Mouse (Mus musculus) kidney, adult 8-10 months (tissue): ENCODE data around the gene Eya2.

Experiments
- DNase-seq, 2 experiments: peaks; one replicate each; pipeline ENCODE4 v3.0.0; 2022

The Eya2 gene

DNA sequence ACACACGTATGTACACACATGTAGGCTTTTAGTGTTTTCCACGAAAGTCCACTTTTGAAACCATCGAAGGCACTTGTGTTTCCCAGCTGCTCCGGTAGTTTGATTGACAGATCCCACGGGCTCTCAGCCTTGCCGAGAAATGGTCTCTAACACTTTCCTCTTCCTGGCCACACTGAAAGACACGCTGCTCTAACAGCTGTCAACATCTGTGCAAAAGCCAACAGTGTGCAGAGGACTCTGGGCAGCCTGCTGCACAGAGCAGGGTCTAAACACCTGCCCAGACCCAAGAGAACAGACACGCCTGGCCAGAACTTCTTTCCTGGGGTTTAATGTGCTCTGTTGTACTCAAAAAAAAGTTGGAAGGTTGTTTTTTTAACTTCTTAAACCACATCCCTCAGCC lies 124.5 kb downstream of the Eya2 start:
- DNase-seq: no peak

DNA sequence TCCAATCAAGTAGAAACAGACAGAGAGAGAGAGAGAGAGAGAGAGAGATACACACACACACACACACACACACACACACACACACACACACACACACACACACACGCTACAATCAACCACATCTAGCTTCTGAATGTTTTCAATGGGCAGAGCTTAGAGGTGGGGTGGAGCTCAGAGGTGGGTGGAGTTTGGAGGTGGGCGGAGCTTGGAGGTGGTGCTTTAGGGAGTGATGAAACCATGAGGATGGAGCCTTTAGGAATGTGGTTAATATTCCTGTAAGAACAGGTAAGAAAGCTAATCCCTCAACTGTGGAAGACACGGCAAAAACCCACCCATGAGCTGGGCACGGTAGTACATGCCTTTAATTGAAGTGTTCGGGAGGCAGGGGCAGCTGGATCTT lies 127.1 kb downstream of the Eya2 start:
- no peak for DNase-seq

DNA sequence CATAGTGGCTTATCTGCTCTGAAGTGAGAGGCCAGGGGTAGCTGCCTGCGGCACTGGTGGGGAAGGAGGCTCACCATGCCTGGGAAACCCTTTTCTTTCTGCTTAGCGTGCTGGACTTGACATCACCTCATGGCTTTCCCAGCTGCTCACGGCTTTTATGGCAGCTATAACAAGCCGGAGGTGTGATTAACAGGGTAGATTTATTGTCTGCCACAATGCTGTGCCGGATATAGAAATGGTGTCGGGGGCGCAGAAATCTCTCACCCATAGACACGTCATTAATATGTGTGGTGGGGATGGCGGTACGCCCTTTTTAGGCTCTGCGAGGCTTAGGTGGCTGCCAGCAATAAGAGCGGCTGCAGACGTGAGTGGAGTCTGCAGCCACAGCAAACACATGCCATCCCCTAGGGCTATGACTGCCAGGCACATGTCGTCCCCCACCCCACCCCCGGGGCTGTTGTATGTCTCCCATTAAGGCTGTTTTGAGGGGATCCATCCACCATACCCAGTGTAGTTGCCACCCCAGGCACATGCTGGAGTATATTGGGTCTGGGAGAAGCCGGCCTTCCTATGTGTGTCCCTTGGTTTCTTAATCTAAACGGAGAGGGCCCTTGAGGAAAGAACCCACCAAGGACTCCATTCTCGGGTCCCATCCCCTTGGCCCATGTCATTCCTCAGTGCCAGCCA lies 137.9 kb downstream of the Eya2 start:
- DNase-seq: no peak

DNA sequence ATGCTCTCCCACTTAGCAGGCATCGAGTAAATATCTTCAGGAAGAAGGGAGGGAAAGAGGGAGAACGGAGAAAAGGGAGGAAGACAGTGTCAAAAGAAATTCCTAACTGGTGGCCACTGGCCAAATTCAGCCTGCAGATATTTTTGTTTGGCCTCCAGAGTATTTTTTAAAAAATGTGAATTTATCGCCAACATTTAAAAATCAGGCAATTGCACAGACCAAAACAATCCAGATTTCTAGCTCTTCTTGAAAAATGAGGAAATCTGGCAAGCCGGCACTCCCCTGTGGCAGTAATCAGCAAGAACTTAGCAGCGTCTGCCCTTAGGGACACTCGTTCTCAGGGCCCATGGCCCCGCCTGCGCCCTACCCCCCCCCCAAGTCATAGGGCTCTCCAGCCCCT lies 138.9 kb downstream of the Eya2 start:
- peak in 1 of 2 experiments; percentile 6 for DNase-seq

DNA sequence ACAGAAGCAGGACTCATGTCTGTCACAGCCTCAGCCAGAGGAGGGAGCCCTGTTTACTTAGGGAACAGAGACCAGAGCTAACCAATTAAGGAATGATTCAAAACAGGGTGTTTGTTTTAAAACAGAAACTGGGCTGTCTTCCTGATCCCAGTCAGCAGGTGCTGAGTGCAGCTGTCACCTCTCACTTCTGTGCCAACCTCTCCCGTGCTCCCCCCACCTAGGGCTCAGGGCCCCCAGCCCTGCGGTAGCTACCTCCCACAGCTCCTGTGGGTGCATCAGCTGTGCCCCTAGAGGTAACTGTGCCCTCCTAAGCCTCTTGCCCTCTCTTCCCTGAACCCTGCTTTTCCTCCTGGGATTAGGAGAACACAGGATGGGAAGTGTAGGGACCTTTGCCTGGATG lies 141.5 kb downstream of the Eya2 start:
- no peak for DNase-seq

DNA sequence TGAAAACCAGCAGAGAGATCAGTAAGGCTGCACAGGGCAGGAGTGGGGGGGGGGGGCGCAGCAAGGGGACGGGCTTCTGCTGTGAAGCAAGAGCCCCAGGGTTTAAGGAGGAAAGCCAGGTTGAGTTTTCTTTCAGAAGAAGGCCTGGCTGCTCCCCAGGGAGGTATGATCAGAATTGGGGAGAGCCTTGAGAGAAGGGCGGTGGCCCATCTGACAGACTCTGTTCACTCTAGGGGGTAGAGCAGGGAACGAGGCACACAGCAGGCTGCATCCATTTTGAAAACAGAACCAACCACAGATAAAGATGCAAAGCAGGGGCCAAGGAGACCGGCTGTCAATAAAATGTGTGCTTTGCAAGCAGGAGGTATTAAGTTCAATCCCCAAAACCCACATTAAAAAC lies 145.5 kb downstream of the Eya2 start:
- DNase-seq: no peak

DNA sequence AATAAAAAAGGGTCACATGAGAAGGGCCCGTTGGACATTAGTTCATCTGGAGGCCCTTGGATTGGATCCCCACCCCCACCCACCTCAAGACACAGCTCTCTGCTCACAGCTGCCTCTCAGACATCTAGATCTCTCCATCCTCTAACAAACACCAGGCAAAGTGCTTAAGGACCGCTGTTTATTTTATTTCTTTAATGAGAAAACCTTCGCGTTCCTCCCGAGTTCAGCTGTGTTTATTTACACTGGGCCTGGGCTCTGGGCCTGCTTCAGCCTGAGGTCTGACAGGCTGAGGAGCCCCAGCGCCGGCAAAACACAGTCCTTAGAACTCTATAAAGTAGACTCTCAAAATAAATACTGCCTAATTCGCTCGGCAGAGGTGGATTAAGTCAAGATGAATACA lies 146.2 kb downstream of the Eya2 start:
- DNase-seq: no peak

DNA sequence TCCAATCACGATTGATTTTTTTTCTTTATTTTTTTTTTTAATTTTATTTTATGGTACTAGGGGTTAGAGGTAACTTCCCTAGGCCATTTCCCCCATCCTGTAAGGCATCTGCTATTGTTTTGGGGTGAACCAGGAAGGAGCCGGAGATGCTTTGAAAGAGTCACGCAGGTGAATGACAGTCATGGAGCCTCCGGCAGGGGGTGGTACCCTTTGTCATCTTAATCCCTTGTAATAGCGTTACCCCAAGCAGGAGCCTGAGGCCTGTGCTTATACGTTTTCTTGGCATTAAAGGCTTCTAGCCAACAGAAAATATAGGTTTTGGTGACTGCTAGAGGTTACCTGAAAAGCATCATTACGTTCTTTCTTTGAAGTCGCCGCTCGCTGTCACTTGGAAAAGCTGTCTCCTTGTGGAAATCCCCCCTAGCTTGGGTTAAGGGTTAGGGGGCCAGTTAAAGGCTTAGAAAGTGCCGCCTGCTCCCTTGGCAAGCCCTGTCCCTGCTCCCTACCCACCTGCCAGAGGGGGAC lies 146.8 kb downstream of the Eya2 start:
- DNase-seq: no peak

DNA sequence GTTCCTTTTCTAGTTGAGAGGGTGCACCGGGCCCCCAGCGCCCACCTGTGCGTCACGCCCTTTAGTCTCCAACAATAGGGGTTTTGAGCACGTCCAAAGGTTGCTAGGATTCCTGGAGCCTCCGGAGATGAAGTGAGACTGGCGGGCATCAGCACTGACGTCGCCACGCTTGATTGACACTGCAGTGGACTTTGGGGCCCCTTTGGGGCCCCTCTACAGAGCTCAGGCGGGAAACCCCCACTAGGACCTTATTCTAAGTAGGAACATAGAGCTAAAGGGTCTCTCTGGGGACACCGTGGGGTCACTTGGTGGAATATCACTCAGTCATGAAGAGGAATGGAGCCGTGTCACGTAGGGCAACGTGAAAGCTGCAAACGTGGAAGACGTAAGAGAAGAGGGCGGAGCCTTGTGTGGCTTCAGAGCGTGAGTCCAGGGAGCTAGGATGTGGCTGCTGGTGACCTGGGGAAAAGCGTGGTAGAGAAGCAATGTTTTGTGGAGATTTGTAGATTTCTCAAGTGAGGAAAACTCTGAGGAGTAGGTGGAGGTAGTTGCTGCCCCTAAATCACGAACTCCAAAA lies 147.5 kb downstream of the Eya2 start:
- DNase-seq: no peak

DNA sequence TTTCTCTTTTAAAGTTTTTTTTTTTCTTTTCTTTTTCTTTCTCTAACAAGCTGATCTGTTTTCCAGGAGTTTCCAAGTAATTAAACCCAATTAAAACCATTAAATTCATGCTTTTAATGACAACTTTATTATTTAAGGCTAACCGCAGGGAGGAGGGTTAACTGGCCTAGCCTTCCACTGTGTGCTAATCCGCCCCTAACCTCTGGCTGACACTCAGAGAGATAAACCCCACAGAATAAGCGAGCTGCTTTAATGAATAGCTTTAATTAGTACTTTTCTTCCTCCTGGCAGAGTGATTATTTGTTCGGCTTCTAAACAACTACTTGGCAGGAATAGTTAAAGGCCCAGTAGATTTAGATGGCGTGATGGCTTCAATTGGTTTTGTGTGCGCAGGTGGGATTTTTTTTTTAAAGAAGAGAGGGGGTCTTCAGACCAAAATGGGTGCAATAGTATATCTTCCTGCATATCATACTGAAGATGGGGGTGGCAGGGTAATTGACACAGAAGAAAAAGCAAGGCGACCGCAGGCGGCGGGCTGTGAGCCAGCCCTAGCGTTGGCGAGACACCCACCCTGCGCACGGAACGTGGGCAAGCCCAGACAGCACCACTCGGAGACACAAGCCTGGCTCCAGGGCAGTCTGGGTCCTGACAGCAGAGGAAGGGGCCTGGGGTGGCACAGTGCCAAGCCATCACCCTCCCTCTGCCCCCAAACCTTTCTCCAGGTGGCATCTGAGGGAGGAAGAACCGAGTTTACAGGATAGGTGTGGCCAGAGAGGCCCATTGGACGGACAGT lies 150.7 kb downstream of the Eya2 start:
- DNase-seq: no peak

DNA sequence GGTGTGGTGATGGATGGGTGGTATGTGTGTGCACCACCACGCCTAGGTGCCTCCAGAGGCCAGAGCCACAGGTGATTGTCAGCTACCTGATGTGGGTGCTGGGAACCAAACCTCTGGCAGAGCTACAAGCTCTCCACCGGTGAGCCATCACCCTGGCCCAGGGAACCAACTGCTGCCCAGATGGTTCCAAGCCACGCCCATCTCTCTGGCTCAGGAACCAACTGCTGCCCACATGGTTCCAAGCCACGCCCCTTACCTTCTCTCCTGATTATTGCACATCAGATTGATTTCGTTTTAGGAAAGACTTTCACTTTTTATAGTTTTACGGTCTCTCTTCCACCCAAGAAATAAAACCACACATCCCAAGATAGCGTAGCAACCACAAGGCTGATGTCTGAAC lies 153.1 kb downstream of the Eya2 start:
- DNase-seq: no peak

DNA sequence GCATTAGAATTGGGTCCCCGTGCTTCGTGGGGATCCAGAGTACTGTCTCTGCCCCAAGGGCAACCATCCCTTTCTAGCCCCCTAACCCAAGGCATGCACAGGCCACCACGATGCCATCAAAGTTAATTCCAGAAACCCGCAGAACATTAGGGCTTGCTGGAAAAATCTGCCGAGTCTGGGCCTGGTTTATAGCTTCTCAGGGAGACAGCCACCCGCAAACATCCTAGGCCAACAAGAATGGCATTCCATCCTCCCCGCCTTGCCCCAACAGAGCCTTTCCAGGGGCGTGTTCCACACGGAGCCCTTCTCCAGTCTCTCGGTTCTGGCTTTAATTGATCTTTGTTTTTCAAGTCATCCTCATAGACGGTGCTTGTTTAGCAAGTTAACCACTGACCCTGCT lies 153.6 kb downstream of the Eya2 start:
- DNase-seq: no peak

DNA sequence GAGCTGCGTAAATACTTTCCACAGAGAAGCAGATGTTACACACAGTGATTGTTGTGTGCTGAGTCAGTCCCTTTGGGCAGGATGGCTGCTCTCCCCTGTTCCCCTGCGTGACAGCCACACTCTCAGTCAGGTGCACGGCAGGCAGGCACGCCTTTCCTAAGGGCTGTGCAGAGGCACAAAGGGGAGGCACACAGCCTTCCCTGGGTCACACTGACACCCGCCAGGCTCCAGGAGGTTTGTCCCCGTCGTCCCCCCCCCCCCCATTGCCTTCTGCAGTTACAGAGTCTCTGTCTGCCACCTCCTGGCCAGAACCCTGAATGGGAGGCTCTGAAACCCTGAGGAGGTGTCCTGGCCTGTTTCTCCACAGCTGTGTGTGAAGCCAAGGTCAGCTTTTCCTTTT lies 156.2 kb downstream of the Eya2 start:
- DNase-seq: no peak

DNA sequence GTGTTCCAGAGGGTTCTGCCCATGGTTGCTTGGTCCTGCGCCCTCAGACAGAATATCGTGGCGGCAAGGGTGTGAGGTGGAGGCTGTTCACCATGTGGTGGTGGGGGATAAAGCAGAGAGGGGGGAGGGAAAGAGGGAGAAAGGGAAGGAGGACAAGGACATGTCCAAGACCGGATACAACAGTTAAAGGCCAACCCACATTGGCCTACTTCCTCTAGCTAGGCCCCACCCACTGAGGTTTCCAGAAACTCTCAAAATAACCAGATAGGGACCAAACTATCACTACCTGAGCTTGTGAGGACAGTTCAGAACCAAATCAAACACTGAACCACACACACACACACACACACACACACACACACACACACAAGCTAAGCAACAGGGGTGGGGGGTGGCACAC lies 157.9 kb downstream of the Eya2 start:
- DNase-seq: no peak

DNA sequence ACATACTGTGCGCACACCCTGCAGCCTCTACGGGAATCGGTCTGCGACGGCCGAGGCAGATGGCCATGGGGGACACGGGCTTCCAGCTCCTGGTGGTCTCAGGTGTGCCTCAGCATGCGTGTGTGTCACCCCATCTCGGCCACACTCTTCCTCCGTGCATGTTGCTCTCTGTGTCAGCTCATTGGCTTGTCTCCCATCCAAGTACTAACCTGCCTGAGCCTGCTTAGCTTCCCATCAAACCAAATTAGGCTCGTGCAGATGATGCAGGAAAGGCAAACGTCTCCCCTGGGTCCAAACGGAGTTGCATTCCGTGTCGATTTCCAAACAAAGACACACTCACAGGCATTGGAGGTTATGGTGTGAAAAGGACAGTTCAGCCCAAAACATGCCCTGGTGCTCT lies 163.0 kb downstream of the Eya2 start:
- no peak for DNase-seq

DNA sequence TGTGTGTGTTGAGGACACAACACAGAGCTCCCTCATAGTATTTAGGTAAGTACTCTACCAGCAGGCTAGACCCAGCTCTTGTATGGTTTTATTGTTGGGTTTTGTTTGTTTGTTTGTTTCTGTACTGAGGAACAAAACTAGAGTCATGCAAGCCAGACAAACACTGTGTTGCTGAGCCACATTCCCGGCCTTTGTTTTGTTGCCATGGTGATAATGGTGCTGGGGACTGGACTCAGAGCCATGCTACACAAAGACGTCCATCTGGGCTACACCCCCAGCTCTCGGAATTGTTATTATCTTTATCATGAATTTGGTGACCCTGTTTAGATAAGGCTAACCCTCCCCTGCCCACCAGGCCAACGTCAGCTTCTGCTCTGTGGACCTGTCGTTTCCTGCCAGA lies 163.7 kb downstream of the Eya2 start:
- DNase-seq: no peak

DNA sequence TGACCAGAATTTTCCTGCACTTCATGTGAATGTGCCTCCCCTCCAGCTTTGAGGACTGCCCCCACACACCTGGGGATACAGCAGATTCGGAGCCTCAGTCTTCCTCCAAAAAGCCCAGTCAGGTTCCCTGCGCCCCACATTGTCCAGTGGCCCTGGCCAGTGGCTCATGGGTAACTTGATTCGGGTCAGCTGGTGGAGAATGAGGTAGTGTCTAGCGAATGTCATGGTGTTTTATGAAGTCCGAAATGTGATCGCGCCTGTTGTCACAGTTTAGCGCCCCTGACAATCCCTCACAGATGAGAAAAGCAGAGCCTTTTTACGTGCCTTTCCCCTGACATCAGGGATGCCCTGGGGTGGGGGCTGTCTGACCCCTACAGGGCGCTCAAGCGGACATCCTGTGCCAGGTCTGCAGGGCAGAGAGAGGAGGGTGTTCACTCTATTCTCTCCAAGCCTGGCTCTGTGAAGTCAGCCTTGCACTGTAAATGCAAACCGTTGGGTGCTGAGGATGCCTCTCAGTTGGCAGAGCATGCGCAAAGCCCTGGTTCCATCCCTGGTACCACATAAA lies 164.7 kb downstream of the Eya2 start:
- no peak for DNase-seq

DNA sequence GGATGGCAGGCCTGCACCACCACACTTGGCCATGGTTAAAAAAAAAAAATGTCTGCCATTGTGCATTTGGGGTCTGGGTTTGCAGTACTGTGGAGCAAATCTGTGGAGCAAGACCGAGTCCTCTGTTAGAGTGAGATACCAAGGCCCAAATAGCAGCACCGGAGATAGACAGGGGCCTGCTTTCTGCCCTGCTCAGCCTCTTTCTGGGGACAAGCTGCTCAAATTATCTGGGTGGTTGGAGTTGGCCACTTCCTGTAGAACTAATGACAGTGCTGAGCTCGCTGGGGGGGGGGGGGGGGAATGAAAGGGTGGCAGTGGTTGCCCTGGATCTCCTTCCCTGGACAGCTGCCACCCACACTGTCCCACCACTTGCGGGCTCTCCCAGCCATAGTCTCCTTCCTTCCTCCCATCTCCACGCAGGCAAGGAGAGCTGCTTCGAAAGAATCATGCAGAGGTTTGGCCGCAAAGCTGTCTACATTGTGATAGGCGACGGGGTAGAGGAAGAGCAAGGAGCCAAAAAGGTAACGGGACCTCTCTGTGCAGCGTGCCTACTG lies 174.1 kb downstream of the Eya2 start:
- DNase-seq: no peak

DNA sequence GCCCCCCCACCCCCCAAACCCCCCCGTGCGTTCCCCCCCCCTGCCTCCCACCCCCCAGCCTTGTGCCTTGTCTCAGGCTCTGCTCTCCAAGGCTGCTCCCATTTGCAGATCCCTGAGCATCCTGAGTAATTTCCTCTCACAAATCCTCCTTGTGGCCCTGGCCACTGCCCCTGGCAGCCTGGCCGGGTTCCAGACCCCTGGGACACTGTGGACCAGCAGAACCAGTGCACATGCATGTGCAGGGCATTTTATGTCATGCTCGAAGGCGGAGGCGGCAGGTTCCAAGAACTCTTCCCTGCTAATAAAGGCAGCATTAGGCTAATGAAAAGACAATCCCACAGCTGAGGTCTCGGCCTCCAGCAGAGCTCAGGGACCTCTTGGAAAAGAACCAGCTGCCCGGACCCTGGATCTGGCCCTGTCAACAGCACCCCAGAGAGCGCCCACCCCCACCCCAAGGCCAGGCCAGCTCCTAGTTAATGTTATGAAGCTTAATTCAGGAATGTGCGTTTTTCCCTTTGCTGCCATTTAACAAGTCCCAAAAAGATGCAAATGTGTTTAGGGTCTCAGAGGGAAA lies 174.6 kb downstream of the Eya2 start:
- no peak for DNase-seq

DNA sequence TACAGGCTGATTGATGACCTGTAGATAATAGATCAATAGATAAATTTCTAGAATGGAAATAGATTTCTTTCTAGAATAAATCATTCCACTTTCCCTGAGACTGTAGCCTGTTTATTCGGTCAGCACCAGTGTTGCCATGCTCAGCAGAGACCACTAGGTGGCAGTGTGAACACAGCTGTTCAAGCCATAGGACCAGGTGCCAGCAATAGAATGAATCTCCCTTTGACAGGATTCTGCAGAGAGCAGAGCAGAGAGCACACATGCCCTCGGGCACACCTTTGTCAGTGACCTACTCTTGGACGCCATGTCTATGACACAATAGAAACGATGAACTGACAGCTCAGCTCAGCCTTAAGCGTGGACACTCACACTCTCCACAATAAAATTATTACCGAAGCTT lies 184.1 kb downstream of the Eya2 start:
- DNase-seq: peak; percentile 59 to 80

DNA sequence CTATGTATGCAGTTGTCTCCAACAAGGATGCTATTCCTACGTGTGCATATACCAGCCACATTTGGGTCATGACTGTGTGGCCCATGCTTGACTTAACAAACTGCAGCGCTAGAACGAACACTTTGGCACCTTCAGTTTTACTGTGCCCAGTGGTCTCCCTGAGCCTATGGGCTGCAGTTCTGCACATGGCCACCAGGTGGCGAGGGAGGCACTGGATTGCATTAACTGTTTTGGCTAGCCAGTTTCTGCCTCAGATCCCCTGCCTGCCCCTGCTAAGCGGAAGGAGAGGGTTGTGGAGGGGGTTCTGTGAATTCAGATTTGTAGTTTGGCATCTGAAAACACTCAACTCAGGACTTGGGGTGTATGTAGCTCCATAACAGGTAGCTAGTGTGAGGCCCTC lies 187.5 kb downstream of the Eya2 start:
- DNase-seq: peak; percentile 58 to 80

DNA sequence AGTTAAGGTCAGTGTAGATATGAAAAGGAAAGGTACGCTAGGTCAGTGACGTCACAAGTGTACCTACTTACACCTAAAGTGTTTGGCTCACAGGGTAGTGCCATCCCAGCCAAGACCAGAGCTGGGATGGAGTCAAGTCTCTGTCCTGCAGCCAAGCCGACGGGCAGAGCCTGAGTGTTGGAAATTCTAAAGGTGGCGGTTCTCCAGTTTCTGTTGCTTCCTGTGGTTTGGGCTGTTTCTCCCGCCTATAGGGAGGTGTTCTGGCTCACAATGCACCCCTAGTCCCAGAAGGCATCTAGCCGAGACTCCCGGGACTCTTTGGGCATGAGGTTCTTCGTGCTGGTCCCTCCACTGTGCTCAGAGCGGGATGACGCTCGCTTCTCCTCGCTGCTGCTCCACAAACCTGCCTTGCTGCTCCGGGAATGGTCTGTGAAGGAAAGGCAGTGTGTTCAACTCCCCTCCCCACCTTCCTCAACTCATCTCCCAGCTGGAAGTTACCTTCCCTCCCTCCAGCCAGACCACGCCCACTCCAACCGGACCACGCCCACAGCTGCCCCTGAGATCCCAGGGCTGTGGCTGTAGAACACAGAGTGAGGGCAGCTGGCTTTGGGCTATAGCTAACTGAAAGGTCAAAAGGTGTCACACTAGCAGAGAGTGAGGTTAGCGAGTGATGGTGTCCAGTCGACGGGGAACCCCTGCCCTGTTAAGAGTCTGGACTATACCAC lies 190.6 kb downstream of the Eya2 start:
- no peak for DNase-seq
